Mouse (Mus musculus) liver, postnatal 0 days (tissue): ENCODE data around the gene Zdhhc14.

Experiments used
- CTCF ChIP-seq: sonication (generic); IDR thresholded peaks from 2 replicates; pipeline ENCODE4 v1.5.1; 2016; ENCODE audit warnings: antibody characterized with exemption, low read depth
- EP300 ChIP-seq: IDR thresholded peaks from 2 replicates; pipeline ENCODE4 v1.6.1; 2016; ENCODE audit warnings: antibody characterized with exemption, low read depth, mild to moderate bottlenecking

- TF ChIP-seq CTCF, result no peak
- TF ChIP-seq EP300, result no peak
Measured at GRCm38 (mm10) chr17:5560212-5560611, 67.9 kb downstream of the Zdhhc14 start.
